Mouse (Mus musculus): Measurements from ENCODE around the gene Ocln.

Gene Ocln

DNA sequence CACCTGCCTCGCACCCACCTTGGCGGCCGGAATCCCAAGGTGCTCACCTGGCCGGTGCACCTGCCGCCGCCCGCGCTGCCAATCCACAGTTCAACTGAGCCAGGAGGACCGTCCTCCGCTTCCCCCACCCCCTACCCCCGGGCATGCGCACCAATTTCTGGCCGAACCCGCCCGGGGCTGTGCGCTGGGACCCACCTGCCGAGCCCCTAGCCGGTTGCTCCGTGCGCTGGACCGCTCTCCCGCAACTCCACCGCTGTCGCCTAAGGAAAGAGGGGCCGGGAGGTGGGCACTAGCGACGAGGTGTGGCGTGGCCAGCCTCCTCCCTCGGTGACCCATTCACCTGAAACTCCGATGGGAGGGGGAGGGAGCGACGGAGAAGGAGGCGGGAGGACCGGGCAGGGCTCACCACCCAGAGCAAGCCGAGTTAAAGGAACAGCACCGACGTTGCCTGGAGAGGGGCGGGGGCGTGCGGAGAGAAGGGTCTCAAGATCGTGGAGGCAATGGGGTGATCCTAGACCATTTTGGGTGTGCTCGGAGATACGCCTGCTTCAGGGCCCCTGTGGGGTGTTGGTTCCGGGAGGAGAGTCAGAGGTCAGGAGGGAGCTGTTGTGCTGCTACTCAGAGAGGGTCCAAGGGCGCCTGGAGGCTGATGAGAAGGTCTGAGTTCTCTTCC lies at the start of gene Ocln:
Ocln (minus strand) TSS at position 350 of the 673 bp plus-strand sequence.
- CTCF ChIA-PET, result interaction anchor here (0.6 kb wide), 1 partner anchor 388 kb away, joined by 3 read pairs; no protein-coding TSS in a partner anchor

DNA sequence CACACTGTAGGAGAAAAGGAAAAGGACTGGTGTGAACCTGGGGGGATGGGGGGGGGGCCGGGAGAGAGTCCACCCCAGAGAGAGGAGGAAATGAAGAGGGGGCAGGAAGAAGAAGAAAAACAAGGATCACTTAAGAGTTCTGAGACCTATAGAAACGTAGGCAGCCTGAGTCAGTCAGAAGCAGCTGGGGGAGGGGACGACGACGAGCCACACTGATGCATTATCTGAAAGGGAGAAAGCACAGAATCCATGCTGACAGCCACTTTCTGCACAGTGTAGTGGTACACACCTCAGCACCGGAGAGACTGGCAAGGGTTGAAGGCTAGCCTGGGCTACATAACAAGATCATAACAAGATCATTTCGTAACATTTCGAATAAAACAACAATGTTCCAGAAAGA lies 48.5 kb upstream of the Ocln start:
- CTCF ChIA-PET, result interaction anchor here (0.7 kb wide), 1 partner anchor 1704 kb away, joined by 12 read pairs; no protein-coding TSS in a partner anchor

DNA sequence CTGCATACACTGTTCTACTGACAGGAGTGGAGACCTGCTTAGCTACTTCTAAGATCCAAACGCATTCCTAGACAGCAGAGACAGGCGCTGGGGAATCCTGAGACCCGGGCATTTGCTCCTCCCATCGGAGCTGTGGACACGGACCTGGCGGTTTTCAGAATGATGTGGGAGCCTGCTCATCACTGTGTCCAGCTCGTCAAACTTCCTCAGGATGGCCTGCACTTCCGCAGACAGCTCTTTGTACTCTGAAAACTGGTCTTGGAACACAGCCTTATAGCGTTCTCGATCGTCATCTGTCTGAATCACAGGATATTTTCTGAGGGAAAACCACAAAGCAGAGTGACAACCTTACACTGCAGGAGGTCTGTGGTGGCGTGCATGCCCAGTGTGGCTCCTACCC lies 47.8 kb upstream of the Ocln start:
- CTCF ChIA-PET, result interaction anchor here (0.5 to 0.7 kb wide), 3 partner anchors 221 to 1704 kb away, joined by 3 to 12 read pairs (median 4); no protein-coding TSS in a partner anchor

DNA sequence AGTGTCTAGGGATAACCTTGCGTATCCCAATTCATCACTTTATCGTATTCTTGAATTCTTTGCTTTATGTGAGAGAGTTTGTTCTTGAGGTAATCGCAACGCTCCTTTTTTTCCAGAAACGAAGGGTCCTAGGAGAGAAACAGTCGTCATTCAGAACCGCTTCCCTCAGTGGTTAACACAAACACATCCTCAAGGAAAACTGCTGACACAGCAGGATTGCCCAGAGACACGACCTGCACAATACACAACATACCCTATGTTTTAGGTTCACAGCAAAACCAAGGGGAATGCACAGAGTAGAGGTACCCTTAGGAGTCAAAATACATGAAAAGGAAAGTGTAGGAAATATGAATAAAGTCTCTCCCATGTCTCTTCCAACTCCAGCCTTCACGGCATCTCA lies 44.8 kb upstream of the Ocln start:
- CTCF ChIA-PET, result no interaction called here

GRCm38 (mm10) chr13:100595552-100595885 lies 43.0 kb upstream of the Ocln start:
- CTCF ChIA-PET, result interaction anchor here (0.5 kb wide), 1 partner anchor 270 kb away, joined by 3 read pairs; no protein-coding TSS in a partner anchor

- CTCF ChIA-PET, result interaction anchor here (0.5 kb wide), 1 partner anchor 271 kb away, joined by 3 read pairs; no protein-coding TSS in a partner anchor
These were observed 42.5 kb upstream of the Ocln start for GRCm38 (mm10) chr13:100594838-100595551.

DNA sequence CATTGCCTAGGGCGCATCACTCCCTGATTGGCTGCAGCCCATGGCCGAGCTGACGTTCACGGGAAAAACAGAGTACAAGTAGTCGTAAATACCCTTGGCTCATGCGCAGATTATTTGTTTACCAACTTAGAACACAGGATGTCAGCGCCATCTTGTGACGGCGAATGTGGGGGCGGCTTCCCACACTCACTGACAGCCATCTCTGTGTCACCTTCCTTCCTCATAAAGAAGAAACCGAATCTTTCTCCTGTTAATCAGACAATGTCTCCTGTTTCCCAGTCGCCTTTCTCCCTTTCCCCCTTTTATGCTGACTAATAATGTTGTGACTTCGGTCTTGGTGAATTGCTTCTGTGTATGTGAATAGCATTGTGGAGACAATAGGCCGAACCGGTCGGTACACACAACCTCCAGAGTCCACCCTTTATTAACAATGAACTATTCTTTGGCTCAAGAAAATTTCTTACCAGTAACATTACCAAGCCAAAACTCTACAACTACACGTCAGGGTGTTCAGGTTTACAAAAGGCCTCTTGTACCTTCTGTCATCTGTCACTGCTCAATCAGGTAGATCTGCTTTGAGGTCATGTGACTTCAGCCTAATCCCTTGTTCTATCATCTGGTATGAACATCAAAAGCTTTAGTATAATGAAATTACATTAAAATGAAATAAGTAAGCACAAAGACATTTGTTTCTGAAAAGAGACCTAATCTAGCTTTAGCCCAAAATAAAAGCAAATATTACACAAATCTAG lies 41.7 kb upstream of the Ocln start:
- CTCF ChIA-PET, result no interaction called here

GRCm38 (mm10) chr13:100588646-100589045 lies 36.1 kb upstream of the Ocln start:
- CTCF ChIA-PET, result interaction anchor here (0.6 kb wide), 1 partner anchor 60 kb away, joined by 3 read pairs; no protein-coding TSS in a partner anchor

- CTCF ChIA-PET, result no interaction called here
These were observed 29.6 kb upstream of the Ocln start for GRCm38 (mm10) chr13:100582144-100582543.

DNA sequence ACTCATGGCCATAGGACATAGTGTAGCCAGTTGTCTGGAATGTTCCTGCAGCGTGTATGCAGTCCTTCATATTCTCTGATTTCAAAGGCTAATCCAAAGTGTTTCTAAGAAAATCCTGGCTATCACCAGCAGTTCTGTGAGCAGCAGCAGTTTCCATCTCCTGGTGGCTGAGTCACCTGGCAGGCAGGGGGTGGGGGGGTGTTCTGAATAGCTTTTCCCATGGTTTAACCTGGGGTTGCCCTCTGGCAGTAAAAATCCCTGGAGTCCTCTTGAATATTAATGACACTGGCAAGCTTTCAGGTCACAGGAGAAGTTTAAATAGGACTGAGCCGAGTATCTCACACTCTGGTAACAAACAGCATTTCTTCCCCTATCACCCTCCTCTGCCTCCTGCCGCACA lies 29.2 kb upstream of the Ocln start:
- CTCF ChIA-PET, result interaction anchor here (0.8 kb wide), 1 partner anchor 32 kb away, joined by 9 read pairs; no protein-coding TSS in a partner anchor

DNA sequence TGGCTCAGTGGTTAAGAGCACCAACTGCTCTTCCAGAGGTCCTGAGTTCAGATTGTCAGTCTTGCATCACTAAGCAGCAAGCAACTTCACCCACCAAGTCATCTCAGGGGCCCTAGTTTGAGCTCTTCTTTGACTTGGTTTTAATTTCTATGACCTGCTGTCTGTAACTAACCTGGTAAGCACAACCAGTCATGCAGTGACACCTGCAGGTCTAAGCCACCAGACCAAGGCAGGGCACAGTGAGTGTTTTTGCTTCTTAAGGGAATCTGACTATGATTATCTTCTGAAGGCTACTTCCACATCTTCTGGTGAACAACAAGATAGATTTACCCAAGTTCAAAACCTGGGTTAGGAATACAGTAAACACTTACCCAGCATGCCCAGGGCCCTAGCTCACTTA lies 27.4 kb upstream of the Ocln start:
- CTCF ChIA-PET, result interaction anchor here (0.7 kb wide), 1 partner anchor 88 kb away, joined by 3 read pairs; the partner anchor contains the start of gene Gtf2h2

- CTCF ChIA-PET, result no interaction called here
These were observed 26.7 kb upstream of the Ocln start for GRCm38 (mm10) chr13:100579220-100579619.

DNA sequence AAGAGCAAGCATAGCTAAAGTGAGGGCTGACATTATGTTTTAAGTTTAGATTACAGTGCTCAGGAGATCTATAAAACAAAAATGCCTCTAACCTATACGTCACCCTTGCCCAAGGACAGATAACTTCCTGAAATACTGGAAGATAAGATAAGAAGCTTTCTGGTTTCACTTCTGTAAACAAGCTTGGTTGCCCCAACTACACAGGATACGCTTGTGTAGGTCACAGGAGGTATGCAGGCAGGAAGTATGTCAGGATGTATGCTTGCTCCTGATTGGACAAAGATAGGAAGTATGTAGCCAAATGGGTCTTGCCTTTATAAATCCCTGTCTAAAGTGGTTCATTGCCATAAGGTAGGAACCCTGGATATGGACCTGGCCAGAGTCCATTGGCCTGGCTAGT lies 23.4 kb upstream of the Ocln start:
- CTCF ChIA-PET, result interaction anchor here (0.5 kb wide), 1 partner anchor 472 kb away, joined by 4 read pairs; the partner anchor contains the start of gene Bdp1

- CTCF ChIA-PET, result interaction anchor here (0.6 kb wide), 1 partner anchor 225 kb away, joined by 4 read pairs; no protein-coding TSS in a partner anchor
These were observed 18.2 kb upstream of the Ocln start for GRCm38 (mm10) chr13:100570713-100571112.

DNA sequence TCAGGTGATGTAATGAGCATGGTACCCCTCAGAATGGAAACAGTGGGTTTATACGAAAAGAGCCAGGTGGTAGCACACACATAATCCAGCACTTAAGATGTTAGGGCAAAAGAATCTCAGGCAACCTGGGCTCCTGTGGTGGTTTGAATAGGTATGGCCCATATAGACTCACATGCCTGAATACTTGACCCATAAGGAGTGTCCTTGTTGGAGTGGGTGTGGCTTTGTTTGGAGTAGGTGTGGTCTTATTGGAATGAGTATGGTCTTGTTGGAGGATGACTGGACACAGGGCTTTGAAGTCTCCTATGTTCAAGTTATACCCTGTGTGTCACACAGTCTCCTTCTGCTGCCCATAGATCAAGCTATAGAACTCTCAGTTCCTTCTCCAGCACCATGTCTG lies 15.8 kb upstream of the Ocln start:
- CTCF ChIA-PET, result no interaction called here

GRCm38 (mm10) chr13:100559449-100559848 lies 6.9 kb upstream of the Ocln start:
- CTCF ChIA-PET, result no interaction called here

GRCm38 (mm10) chr13:100557011-100557410 lies 4.5 kb upstream of the Ocln start:
- CTCF ChIA-PET, result no interaction called here

GRCm38 (mm10) chr13:100553042-100553437 lies 522 bp upstream of the Ocln start:
- CTCF ChIA-PET, result no interaction called here

GRCm38 (mm10) chr13:100552009-100552368 lies 529 bp downstream of the Ocln start:
- CTCF ChIA-PET, result interaction anchor here (0.6 kb wide), 1 partner anchor 388 kb away, joined by 3 read pairs; no protein-coding TSS in a partner anchor

GRCm38 (mm10) chr13:100551371-100552008 lies 1.0 kb downstream of the Ocln start:
- CTCF ChIA-PET, result no interaction called here

DNA sequence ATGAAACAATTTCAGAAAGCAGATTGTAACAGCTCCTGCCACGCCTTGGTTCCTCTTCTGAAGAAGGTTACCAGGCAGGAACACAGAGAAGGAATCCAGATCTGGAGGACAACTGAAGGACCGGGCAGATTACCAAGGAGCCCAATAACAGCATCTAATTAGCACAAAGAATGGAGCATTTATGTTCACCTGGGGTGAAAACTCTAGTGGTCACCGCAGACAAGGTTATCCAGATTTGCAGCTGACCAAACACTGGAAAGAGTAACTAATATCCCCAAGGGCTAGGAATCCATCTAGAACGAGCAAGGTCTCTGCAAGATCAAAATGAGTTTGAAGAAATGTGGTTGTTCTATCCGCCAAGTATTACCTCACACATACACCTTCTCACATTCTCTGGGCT lies 5.2 kb downstream of the Ocln start:
- CTCF ChIA-PET, result no interaction called here

DNA sequence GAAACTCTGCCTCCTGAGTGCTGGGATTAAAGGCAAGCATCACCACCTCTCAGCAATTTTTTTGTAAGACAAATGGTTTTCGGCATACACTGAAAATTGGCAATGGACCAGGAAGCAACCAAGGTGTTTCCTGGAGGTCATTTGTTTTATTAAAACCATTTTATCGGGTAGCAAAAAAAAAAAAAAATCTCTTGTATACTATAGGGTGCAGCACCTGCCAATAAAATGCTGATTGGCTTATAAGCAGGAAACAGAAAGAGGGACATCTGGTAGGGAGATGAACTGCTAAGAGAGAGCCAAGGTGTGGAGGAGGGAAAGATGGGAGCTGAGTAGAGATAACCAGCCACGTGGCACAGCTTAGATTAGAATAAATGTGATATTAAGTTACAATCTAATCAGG lies 7.0 kb downstream of the Ocln start:
- CTCF ChIA-PET, result no interaction called here
